Mouse (Mus musculus) stomach, postnatal 0 days (tissue): ENCODE data around the gene Sae1. TPM values are rescaled to one million over a fixed set of nuclear protein-coding genes. Genes with fewer than 3 reads are reported as not detected.

Source experiments
- ATAC-seq: fragments of 200-750 bp; cut with Nextera tagmentation; 2 replicates; pipeline ENCODE4 v1.8.0; 2017; ENCODE audit not compliant: low FRiP score, low TSS enrichment
- DNase-seq: peaks from one replicate; pipeline ENCODE4 v3.0.0-alpha.2; 2016; ENCODE audit warnings: low spot score
- H3K27ac ChIP-seq: fragments of 300-500 bp; sonication (generic); replicated peaks from 2 replicates; pipeline ENCODE4 v1.5.1; 2014; ENCODE audit warnings: mild to moderate bottlenecking, control low read depth
- H3K27me3 ChIP-seq: fragments of 300-500 bp; sonication (generic); 2 replicates; pipeline ENCODE4 v1.6.1; 2014; ENCODE audit warnings: low read length; ENCODE audit not compliant: control insufficient read depth, insufficient read depth
- H3K36me3 ChIP-seq: fragments of 300-500 bp; sonication (generic); 2 replicates; pipeline ENCODE4 v1.6.1; 2014; ENCODE audit warnings: low read length, mixed read lengths; ENCODE audit not compliant: control insufficient read depth, insufficient read depth
- H3K4me1 ChIP-seq: fragments of 300-500 bp; sonication (generic); replicated peaks from 2 replicates; pipeline ENCODE4 v1.6.1; 2014; ENCODE audit warnings: antibody characterized with exemption; ENCODE audit not compliant: control insufficient read depth, insufficient read depth
- H3K4me2 ChIP-seq: fragments of 300-500 bp; sonication (generic); replicated peaks from 2 replicates; pipeline ENCODE4 v1.6.1; 2014; ENCODE audit warnings: low read depth, mild to moderate bottlenecking, control low read depth, moderate library complexity
- H3K4me3 ChIP-seq: fragments of 300-500 bp; sonication (generic); 2 replicates; pipeline ENCODE4 v1.5.1; 2014; ENCODE audit warnings: low read depth, low read length, control low read depth
- H3K9ac ChIP-seq: fragments of 300-500 bp; sonication (generic); 2 replicates; pipeline ENCODE4 v1.6.1; 2014; ENCODE audit warnings: mild to moderate bottlenecking, low read length, control low read depth, mixed read lengths
- H3K9me3 ChIP-seq: fragments of 300-500 bp; sonication (generic); 2 replicates; pipeline ENCODE4 v1.6.1; 2016; ENCODE audit warnings: low read length; ENCODE audit not compliant: control insufficient read depth
- CTCF ChIP-seq: IDR thresholded peaks from 2 replicates; pipeline ENCODE4 v1.5.1; 2016; ENCODE audit warnings: antibody characterized with exemption, low read depth, mild to moderate bottlenecking, moderate library complexity
- EP300 ChIP-seq: optimal IDR thresholded peaks from 2 replicates; pipeline ENCODE3; 2016; ENCODE audit warnings: antibody characterized with exemption
- WGBS: fragments of 180-500 bp; shearing (Covaris S2); extraction: QIAGEN DNeasy Blood & Tissue Kit; methylation state at CpG from one replicate; pipeline ENCODE4 v1.1.7; 2014; 5-methylcytosine and 5-hydroxymethylcytosine counted together
- polyA plus RNA-seq: library from polyadenylated mRNA; unstranded; fragments of >200 nt; fragmentation: Nextera tagmentation; extraction: Ambion mirVana; gene quantifications from 2 replicates; pipeline ENCODE4 v1.2.1, GENCODE M21; 2015

The Sae1 gene
- polyA plus RNA-seq, 1 experiment from 2014 or later = 123 TPM

DNA sequence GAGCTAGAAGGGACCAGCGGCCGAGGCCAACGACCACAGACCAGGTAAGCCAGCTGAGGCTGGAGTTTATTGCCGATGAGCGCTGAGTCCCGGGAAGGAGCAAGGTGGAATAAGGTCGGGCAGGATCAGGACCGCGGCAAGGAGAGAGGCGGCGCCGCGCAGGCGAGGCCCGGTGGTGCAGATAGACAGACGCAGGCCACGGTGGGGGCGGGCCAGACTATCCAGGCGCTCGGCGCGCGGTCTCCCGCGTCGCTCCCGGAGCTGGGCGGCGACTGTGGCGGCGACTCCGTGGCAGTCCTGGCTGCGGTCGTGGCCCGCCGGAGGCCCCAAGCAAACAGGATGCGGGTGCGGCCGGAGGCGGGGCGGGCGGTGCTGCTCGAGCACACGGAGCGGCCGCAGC, 114.9 kb downstream of the Sae1 start:
- peak; percentile 87 for ATAC-seq
- TF ChIP-seq EP300 (no peak), CTCF (peak; percentile 44)
- Histone ChIP-seq H3K9ac (peak overlapping the region; percentile 84), H3K36me3 (peaks cover 16% of the 10 kb centered on the region), H3K4me2 (peak overlapping the region; percentile 96), H3K4me3 (peak overlapping the region; percentile 71), H3K4me1 (0 out of 2 replicates have a peak, but pooled peaks cover 3% of the 10 kb centered on the region), H3K27me3 (no peaks in the 10 kb centered on the region), H3K27ac (peak overlapping the region; percentile 96), H3K9me3 (no peaks in the 10 kb centered on the region)
- WGBS = under 1% methylated on average over 28 of the region's 46 CpGs
- peak; percentile 93 for DNase-seq

DNA sequence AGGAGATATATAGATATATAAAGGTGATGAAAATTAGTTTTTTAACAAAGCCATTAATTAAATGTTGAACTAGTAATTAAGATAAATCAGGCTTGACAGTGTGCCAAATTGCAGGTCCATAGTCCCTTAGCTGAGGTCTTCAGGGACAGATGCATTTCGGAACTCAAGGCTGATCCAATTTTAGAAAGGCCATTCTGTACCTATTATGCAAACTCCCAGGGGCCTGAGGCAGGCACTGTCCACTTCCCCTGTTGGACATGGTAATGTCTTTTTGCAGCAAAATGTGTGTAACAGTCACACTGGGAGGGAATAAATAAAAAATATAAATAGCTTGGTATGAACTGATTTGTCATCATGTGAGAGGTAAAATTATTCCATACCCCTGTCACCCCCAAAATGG, 116.5 kb downstream of the Sae1 start:
- TF ChIP-seq CTCF (no peak), EP300 (no peak)
- 72% methylated on average over 1 of the region's 1 CpGs for WGBS
- H3K4me2 ChIP-seq = no peak overlapping the region
- no peaks in the 10 kb centered on the region for H3K9me3 ChIP-seq
- H3K9ac ChIP-seq = no peak overlapping the region
- DNase-seq = no peak
- no peak overlapping the region for H3K27ac ChIP-seq
- H3K27me3 ChIP-seq = no peaks in the 10 kb centered on the region
- H3K36me3 ChIP-seq = peaks cover 11% of the 10 kb centered on the region
- 0 out of 2 replicates have a peak, but pooled peaks cover 3% of the 10 kb centered on the region for H3K4me1 ChIP-seq
- ATAC-seq = no peak
- no peak overlapping the region for H3K4me3 ChIP-seq

Other genes with a start within 250 kb of the Sae1 start
- 10.9 and 11.8 TPM in 2 replicates for gene Meis3, start 212.7 kb downstream of the Sae1 start, polyA plus RNA-seq
- 6.9 and 7.9 TPM in 2 replicates for gene Dhx34, start 165.8 kb downstream of the Sae1 start, polyA plus RNA-seq
- gene C5ar2, start 143.7 kb downstream of the Sae1 start, polyA plus RNA-seq = 0.24 TPM in 2 replicates
- 1.9 and 2.0 TPM in 2 replicates for gene C5ar1, start 128.3 kb downstream of the Sae1 start, polyA plus RNA-seq
- 28.0 and 29.1 TPM in 2 replicates for gene Inafm1, start 114.2 kb downstream of the Sae1 start, polyA plus RNA-seq
- 11.5 and 13.0 TPM in 2 replicates for gene Ccdc9, start 101.0 kb downstream of the Sae1 start, polyA plus RNA-seq
- gene Bbc3, start 79.4 kb downstream of the Sae1 start, polyA plus RNA-seq = 3.7 and 5.0 TPM in 2 replicates
- gene Zc3h4, start 13.1 kb upstream of the Sae1 start, polyA plus RNA-seq = 5.9 and 6.2 TPM in 2 replicates
- gene Tmem160, start 65.0 kb upstream of the Sae1 start, polyA plus RNA-seq = 71.5 and 75.0 TPM in 2 replicates
- gene Npas1, start 89.9 kb upstream of the Sae1 start, polyA plus RNA-seq = 0.10 and 0.18 TPM in 2 replicates
- gene Arhgap35, start 227.2 kb upstream of the Sae1 start, polyA plus RNA-seq = 3.8 and 4.1 TPM in 2 replicates